Mouse (Mus musculus) myocyte (in vitro differentiated cells): ENCODE results near the gene Tmc7. TPM values are rescaled to one million over a fixed set of nuclear protein-coding genes. Genes with fewer than 3 reads are reported as not detected.

Experiments
- H3K27me3 ChIP-seq: one replicate; pipeline ENCODE4 v1.6.1; 2011; ENCODE audit not compliant: control insufficient read depth, insufficient read depth, insufficient read length
- H3K36me3 ChIP-seq: one replicate; pipeline ENCODE4 v1.6.1; 2011; ENCODE audit not compliant: control insufficient read depth, insufficient read depth
- H3K4me2 ChIP-seq: one replicate; pipeline ENCODE4 v1.6.1; 2011; ENCODE audit warnings: low read depth, control low read depth
- H3K4me3 ChIP-seq: one replicate; pipeline ENCODE4 v1.5.1; 2011; ENCODE audit warnings: mild to moderate bottlenecking, control low read depth, moderate library complexity
- H3K79me2 ChIP-seq: one replicate; pipeline ENCODE4 v1.6.1; 2011; ENCODE audit not compliant: control insufficient read depth, insufficient read depth
- H3ac ChIP-seq: one replicate; pipeline ENCODE4 v1.6.1; 2011; ENCODE audit not compliant: control insufficient read depth, insufficient read length
- CEBPB ChIP-seq: IDR thresholded peaks from 2 replicates; pipeline ENCODE4 v1.6.1; 2011; ENCODE audit warnings: mild to moderate bottlenecking, moderate library complexity; ENCODE audit not compliant: poor library complexity, insufficient read depth, severe bottlenecking
- E2F4 ChIP-seq: IDR thresholded peaks from one replicate; pipeline ENCODE4 v1.6.1; 2011; ENCODE audit warnings: mild to moderate bottlenecking, control low read depth, moderate library complexity; ENCODE audit not compliant: insufficient read depth
- MAX ChIP-seq: IDR thresholded peaks from one replicate; pipeline ENCODE4 v1.6.1; 2011; ENCODE audit warnings: low read depth, mild to moderate bottlenecking, control low read depth
- MYOD1 ChIP-seq, 3 experiments: IDR thresholded peaks; one replicate each; pipeline ENCODE4 v1.6.1; 2011; ENCODE audit warnings: control low read depth in 2 of 3, low read depth in 2 of 3, mild to moderate bottlenecking in 2 of 3, moderate library complexity in 1 of 3; ENCODE audit not compliant: insufficient read length in 2 of 3, control insufficient read depth in 1 of 3
- MYOG ChIP-seq, 3 experiments: IDR thresholded peaks; one replicate each; pipeline ENCODE4 v1.6.1; 2011; ENCODE audit warnings: control low read depth in 2 of 3, low read depth in 2 of 3, mild to moderate bottlenecking in 2 of 3; ENCODE audit not compliant: insufficient read length in 2 of 3, control insufficient read depth in 1 of 3, insufficient read depth in 1 of 3
- POLR2A ChIP-seq: IDR thresholded peaks from one replicate; pipeline ENCODE4 v1.6.1; 2011; ENCODE audit warnings: low read depth, mild to moderate bottlenecking, control low read depth, moderate library complexity; ENCODE audit not compliant: insufficient read length
- POLR2AphosphoS2 ChIP-seq: IDR thresholded peaks from one replicate; pipeline ENCODE4 v1.6.1; 2011; ENCODE audit warnings: low read depth, control low read depth; ENCODE audit not compliant: insufficient read length
- REST ChIP-seq: IDR thresholded peaks from one replicate; pipeline ENCODE4 v1.6.1; 2011; ENCODE audit warnings: mild to moderate bottlenecking, control low read depth, moderate library complexity; ENCODE audit not compliant: insufficient read depth, insufficient read length
- SRF ChIP-seq: IDR thresholded peaks from one replicate; pipeline ENCODE4 v1.6.1; 2011; ENCODE audit warnings: low read depth; ENCODE audit not compliant: control insufficient read depth, insufficient read length
- TCF12 ChIP-seq: IDR thresholded peaks from one replicate; pipeline ENCODE4 v1.6.1; 2011; ENCODE audit warnings: mild to moderate bottlenecking, control low read depth; ENCODE audit not compliant: poor library complexity, insufficient read depth, severe bottlenecking
- TCF3 ChIP-seq: IDR thresholded peaks from one replicate; pipeline ENCODE4 v1.6.1; 2011; ENCODE audit warnings: low read depth, control low read depth; ENCODE audit not compliant: insufficient read length
- USF1 ChIP-seq: IDR thresholded peaks from one replicate; pipeline ENCODE4 v1.6.1; 2011; ENCODE audit warnings: low read depth, mild to moderate bottlenecking, control low read depth, moderate library complexity
- polyA plus RNA-seq: library from polyadenylated mRNA; unstranded; fragments of >200 nt; fragmentation: generic; extraction: Trizol; gene quantifications from one replicate; pipeline ENCODE4 v1.2.1, GENCODE M21; 2012; ENCODE audit warnings: missing spikeins

Gene Tmc7
- polyA plus RNA-seq, 1 experiment, result 0.02 TPM

GRCm38 (mm10) chr7:118609815-118610214 is 25.3 kb upstream of the Tmc7 start:
- TF ChIP-seq TCF12 (no peak), MYOG (IDR thresholded peaks at IDR 0.05; ENCODE audit: control insufficient read depth in 1 of 3, insufficient read depth in 1 of 3, insufficient read length in 2 of 3, low read depth in 2 of 3) (no peak), SRF (no peak), TCF3 (no peak), MYOD1 (IDR thresholded peaks at IDR 0.05; ENCODE audit: control insufficient read depth in 1 of 3, insufficient read length in 2 of 3, low read depth in 2 of 3) (no peak), USF1 (no peak), CEBPB (no peak), POLR2A (no peak), REST (no peak), POLR2AphosphoS2 (no peak), E2F4 (no peak), MAX (no peak)
- H3K36me3 ChIP-seq, result no peaks in the 10 kb centered on the region
- no peak overlapping the region for H3K4me3 ChIP-seq

DNA sequence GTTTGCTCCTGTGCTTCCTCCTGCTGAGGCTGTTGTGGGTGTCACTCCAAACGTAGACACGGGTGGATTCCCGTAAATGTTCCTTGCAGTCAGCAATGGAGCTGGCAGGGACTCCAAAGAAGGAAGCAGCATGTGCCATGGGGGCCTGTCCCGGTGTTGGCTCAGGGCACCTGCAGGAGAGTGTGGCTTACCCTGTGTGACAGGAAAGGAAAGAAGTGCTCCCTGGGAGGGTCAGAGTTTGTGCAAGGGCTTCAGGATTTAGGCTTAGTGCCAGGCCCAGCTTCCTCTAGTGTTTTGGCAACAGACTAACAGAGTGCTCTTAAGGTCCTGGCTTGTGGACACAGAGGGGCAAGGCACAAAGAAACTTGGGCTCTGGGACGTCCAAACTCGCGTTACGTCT is 20.3 kb upstream of the Tmc7 start:
- H3K4me2 ChIP-seq, result no peak overlapping the region
- H3K27me3 ChIP-seq, result peaks cover 35% of the 10 kb centered on the region
- no peaks in the 10 kb centered on the region for H3K36me3 ChIP-seq
- no peak overlapping the region for H3ac ChIP-seq
- no peak overlapping the region for H3K4me3 ChIP-seq
- no peak for TF ChIP-seq MAX
- no peak for TF ChIP-seq TCF12
- no peak for TF ChIP-seq SRF
- TF ChIP-seq CEBPB, result no peak
- TF ChIP-seq TCF3, result no peak
- no peak for TF ChIP-seq MYOD1 (IDR thresholded peaks at IDR 0.05; ENCODE audit: control insufficient read depth in 1 of 3, insufficient read length in 2 of 3, low read depth in 2 of 3)
- no peak for TF ChIP-seq POLR2AphosphoS2
- no peak for TF ChIP-seq REST
- TF ChIP-seq USF1, result no peak
- no peak for TF ChIP-seq POLR2A
- no peak for TF ChIP-seq MYOG (IDR thresholded peaks at IDR 0.05; ENCODE audit: control insufficient read depth in 1 of 3, insufficient read depth in 1 of 3, insufficient read length in 2 of 3, low read depth in 2 of 3)
- TF ChIP-seq E2F4, result no peak
- no peaks in the 10 kb centered on the region for H3K79me2 ChIP-seq

More at GRCm38 (mm10) chr7:118609815-118610214, 25.3 kb upstream of the Tmc7 start:
- Histone ChIP-seq H3K27me3 (peaks cover 36% of the 10 kb centered on the region), H3K4me2 (no peak overlapping the region), H3K79me2 (no peaks in the 10 kb centered on the region), H3ac (no peak overlapping the region)

DNA sequence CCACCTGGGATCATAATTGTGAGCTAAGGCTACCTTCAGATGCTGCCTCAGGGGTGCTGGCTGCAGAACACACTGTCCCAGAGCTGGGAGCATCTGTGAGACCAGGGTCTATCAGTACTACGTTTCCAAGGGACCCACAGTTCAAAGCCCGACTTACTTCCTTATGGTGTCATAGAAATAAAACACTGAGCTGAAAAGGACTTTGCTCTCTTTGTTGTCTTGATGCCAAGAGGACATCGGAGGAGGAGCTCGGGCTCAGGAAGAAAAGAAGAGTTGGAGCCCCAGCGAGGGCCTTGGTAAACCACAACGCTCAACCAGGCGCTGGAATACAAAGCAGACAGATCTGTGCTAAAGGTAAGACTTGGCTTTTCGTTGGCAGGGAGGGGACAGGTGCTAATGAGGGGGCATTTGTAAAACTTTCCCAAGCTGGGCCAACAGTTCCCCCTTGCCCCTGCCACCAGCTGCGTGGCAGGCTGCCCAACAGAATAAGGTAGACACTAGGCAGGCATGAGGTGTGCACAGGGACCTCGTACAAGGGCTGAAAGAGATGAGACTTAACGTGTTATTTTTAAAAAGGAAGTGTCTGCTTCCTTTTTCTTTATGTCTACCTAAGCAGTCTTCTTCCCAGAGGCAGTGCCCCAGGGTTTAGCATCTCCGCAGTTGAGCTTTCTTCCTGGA is 15.6 kb upstream of the Tmc7 start:
- Histone ChIP-seq H3K79me2 (no peaks in the 10 kb centered on the region), H3K36me3 (no peaks in the 10 kb centered on the region), H3K4me2 (no peak overlapping the region), H3K27me3 (peaks cover 45% of the 10 kb centered on the region), H3ac (no peak overlapping the region), H3K4me3 (no peak overlapping the region)
- TF ChIP-seq MYOD1 (IDR thresholded peaks at IDR 0.05; ENCODE audit: control insufficient read depth in 1 of 3, insufficient read length in 2 of 3, low read depth in 2 of 3), result no peak

- Histone ChIP-seq H3K4me2 (no peak within 1 kb of the TSS), H3K27me3 (peaks cover 37% of the 10 kb centered on the region), H3K79me2 (no peaks in the 10 kb centered on the region), H3K4me3 (no peak within 1 kb of the TSS), H3ac (no peak within 1 kb of the TSS), H3K36me3 (no peaks in the 10 kb centered on the region)
- TF ChIP-seq SRF (no peak), USF1 (no peak), E2F4 (no peak), REST (no peak), TCF12 (no peak)
Observed at GRCm38 (mm10) chr7:118597201-118597600, 12.7 kb upstream of the Tmc7 start, which contains the start of gene Tmc5. Gene Tmc5, plus strand, starts transcription at chr7:118597297.

GRCm38 (mm10) chr7:118596271-118596670 is 11.7 kb upstream of the Tmc7 start:
- peaks cover 30% of the 10 kb centered on the region for H3K27me3 ChIP-seq
- no peaks in the 10 kb centered on the region for H3K36me3 ChIP-seq
- TF ChIP-seq MYOG (IDR thresholded peaks at IDR 0.05; ENCODE audit: control insufficient read depth in 1 of 3, insufficient read depth in 1 of 3, insufficient read length in 2 of 3, low read depth in 2 of 3), result no peak
- H3ac ChIP-seq, result no peak overlapping the region
- no peak overlapping the region for H3K4me2 ChIP-seq
- no peaks in the 10 kb centered on the region for H3K79me2 ChIP-seq
- H3K4me3 ChIP-seq, result no peak overlapping the region
